Mouse (Mus musculus) kidney, adult 2 months (tissue): ENCODE data around the gene Lrmda.

Experiments
- CTCF ChIP-seq: fragments of 200-500 bp; conservative IDR thresholded peaks from 2 replicates; pipeline ENCODE4 v1.5.1; 2011; ENCODE audit warnings: low read depth, mild to moderate bottlenecking, control low read depth, low read length, moderate library complexity, mixed read lengths; ENCODE audit not compliant: insufficient read depth, insufficient read length
- POLR2A ChIP-seq: fragments of 200-500 bp; IDR thresholded peaks from one replicate; pipeline ENCODE4 v1.6.1; 2011; ENCODE audit warnings: low read depth, low read length, control low read depth

DNA sequence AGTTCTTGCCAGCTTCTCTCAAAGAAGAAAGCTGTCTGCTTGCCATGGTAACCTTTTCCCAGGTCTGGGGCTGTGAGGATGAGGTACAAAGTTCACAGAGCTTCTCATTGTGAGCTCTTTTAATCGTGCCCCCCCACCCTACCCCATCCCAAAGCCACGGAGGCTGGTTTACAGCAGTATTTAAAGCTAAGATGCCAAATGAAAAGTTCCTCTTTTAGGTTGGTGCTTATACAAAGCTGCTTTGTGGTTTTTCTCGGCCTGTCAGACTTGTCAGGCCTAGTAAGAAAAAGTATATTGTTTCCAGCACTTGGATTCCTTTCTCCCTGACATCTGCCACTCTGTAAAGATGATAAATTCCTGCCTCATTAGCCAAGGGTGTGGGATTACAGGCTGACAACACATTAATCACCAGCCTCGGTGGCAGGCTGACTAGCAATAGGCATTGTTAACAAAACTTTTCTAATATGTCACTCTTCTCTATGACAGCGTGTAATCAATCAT lies 629.9 kb downstream of the Lrmda start:
- TF ChIP-seq CTCF (no peak), POLR2A (no peak)
